Mouse (Mus musculus): ENCODE results near the gene Aknad1. TPM values are rescaled to one million over a fixed set of nuclear protein-coding genes. Genes with fewer than 3 reads are reported as not detected.

Aknad1 gene
- polyA plus RNA-seq, 1 experiment: not detected

DNA sequence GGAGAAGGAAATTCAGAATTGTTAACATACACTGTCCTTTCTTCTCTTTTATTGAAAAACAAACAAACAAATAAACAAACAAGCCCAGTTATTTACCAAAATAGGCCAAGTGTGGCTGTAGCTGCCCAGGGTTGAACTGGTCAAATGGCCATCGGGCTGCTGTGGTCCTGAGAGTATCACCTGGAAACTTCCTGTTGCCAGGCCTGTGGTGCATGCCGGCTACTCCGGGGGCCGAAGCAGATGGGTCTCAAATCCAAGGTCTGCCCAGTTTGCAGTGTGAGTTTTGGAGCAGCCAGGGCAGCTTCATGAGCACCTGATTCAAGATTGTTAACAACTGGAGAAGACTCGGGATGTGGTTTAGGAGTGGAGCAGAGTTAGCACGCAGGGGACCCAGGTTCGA lies 26.0 kb downstream of the Aknad1 start:
- Histone ChIP-seq H3K27me3 (ENCODE audit: control insufficient read depth, insufficient read depth, low read length) (no peaks in the 10 kb centered on the region; the same call in 1 of the 2 replicates), H3K4me1 (ENCODE audit: control insufficient read depth, insufficient read depth, low read length) (no peaks in the 10 kb centered on the region), H3K27ac (ENCODE audit: insufficient read depth, low read length) (no peak overlapping the region), H3K4me3 (replicated peaks; ENCODE audit: insufficient read depth, low read depth, low read length) (no peak overlapping the region)
- 83% methylated on average over 7 of the region's 7 CpGs for WGBS
- TF ChIP-seq POLR2A (IDR thresholded peaks at IDR 0.05; ENCODE audit: borderline replicate concordance, insufficient read depth, low read length): no peak
- no peak for TF ChIP-seq CTCF (IDR thresholded peaks at IDR 0.05; ENCODE audit: borderline replicate concordance, insufficient read depth, low read depth, low read length)
- no peak for DNase-seq

DNA sequence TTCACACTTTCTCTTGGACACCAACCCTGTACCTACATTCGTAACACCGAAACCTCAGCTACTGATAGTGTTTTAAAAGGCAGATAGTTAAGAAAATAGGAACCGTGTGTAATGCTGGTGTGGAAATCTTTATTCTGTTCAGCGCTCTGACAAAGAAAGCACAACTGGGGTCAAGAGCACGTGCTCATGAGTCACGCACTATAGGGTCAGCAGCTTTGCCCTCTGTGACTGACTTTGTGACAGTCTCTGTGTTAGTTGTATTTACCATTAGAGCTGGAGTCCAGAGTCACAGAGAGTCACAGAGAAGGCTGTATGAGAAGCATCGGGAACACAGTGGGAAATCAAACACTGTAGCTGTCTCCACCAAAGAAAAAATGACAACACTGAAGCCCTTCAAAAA lies 27.5 kb downstream of the Aknad1 start:
- Histone ChIP-seq H3K27me3 (ENCODE audit: control insufficient read depth, insufficient read depth, low read length) (no peaks in the 10 kb centered on the region; the same call in 1 of the 2 replicates), H3K27ac (ENCODE audit: insufficient read depth, low read length) (no peak overlapping the region), H3K4me1 (ENCODE audit: control insufficient read depth, insufficient read depth, low read length) (no peaks in the 10 kb centered on the region), H3K4me3 (replicated peaks; ENCODE audit: insufficient read depth, low read depth, low read length) (no peak overlapping the region)
- 83% methylated on average over 7 of the region's 7 CpGs for WGBS
- TF ChIP-seq CTCF (IDR thresholded peaks at IDR 0.05; ENCODE audit: borderline replicate concordance, insufficient read depth, low read depth, low read length) (no peak), POLR2A (IDR thresholded peaks at IDR 0.05; ENCODE audit: borderline replicate concordance, insufficient read depth, low read length) (no peak)
- DNase-seq: no peak

DNA sequence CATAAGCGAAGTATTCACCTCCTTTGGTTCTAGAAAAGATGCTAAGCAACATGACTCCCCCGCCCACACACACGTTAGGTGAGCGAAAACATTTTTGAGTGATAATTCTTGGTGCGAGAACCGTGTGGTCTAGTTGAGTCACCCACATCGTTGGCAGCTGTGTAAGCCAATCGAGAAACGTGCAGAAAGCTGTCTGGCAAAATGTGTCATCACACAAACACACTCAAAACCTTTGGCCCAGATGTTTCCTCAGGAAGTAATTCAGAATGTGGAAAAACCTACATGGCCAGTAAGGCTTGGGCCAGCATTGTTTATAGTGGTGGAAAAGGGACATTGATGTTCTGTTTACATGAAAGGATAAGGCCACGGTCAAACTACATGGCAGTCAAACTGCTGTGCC lies 28.0 kb downstream of the Aknad1 start:
- Histone ChIP-seq H3K27ac (ENCODE audit: insufficient read depth, low read length) (no peak overlapping the region), H3K4me3 (replicated peaks; ENCODE audit: insufficient read depth, low read depth, low read length) (no peak overlapping the region), H3K4me1 (ENCODE audit: control insufficient read depth, insufficient read depth, low read length) (no peaks in the 10 kb centered on the region), H3K27me3 (ENCODE audit: control insufficient read depth, insufficient read depth, low read length) (no peaks in the 10 kb centered on the region; the same call in 1 of the 2 replicates)
- WGBS: 90% methylated on average over 10 of the region's 10 CpGs
- TF ChIP-seq POLR2A (IDR thresholded peaks at IDR 0.05; ENCODE audit: borderline replicate concordance, insufficient read depth, low read length) (no peak), CTCF (IDR thresholded peaks at IDR 0.05; ENCODE audit: borderline replicate concordance, insufficient read depth, low read depth, low read length) (no peak)
- no peak for DNase-seq

DNA sequence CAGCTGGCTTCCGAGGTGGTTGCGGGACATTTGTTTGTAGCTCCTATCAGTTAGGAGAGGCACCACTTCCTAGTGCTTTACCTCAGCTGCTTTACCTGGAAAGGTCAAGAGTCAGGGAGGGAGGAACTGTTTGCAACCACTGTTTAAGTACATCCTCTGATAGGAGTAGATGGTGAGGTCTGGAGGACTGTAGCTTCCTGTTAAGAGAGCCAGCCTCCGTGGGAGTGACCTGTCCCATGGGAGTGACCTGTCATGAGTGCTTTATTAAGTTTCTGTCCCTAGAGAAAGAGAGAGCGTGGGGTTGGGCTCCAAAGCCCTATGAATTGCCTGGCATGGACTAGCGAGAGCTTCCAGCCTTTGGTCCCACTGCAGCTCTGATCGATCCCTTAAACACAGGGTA lies 30.1 kb downstream of the Aknad1 start:
- TF ChIP-seq CTCF (IDR thresholded peaks at IDR 0.05; ENCODE audit: borderline replicate concordance, insufficient read depth, low read depth, low read length): no peak
- TF ChIP-seq POLR2A (IDR thresholded peaks at IDR 0.05; ENCODE audit: borderline replicate concordance, insufficient read depth, low read length): no peak
- Histone ChIP-seq H3K4me1 (ENCODE audit: control insufficient read depth, insufficient read depth, low read length) (no peaks in the 10 kb centered on the region), H3K27me3 (ENCODE audit: control insufficient read depth, insufficient read depth, low read length) (no peaks in the 10 kb centered on the region; the same call in 1 of the 2 replicates), H3K27ac (ENCODE audit: insufficient read depth, low read length) (no peak overlapping the region), H3K4me3 (replicated peaks; ENCODE audit: insufficient read depth, low read depth, low read length) (no peak overlapping the region)
- WGBS: 86% methylated on average over 6 of the region's 6 CpGs
- DNase-seq: no peak

DNA sequence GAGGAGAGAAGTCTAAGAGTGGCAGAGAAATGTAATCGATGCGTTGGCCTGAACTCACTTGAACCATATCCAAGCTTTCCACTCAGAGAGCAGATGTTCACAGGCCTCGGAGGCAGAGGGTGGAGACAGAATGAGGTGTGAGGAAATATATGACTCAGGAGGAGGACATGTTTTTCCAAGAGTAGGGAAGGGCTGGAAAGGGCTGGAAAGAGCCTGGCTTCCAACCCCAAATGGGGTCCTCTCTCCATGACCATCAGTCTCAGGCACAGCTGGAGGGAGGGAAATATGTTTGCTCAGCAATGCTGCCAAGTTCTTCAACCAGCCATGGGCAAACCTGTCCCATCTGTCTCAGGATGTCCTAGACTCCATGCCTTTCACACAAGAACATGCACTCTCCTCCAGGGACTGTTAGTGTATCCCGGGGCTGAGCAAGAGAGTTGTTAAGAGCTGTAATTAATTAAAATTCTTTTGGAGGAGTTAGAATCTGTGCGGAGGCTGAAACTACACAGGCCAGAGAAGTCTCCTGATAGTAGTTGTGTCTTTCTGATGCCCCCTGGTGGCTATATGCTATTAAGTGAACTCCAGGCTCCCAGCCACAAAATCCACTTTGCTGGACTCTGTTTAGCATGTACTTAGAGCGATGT lies 31.4 kb downstream of the Aknad1 start:
- 5% methylated on average over 6 of the region's 6 CpGs for WGBS
- H3K27me3 ChIP-seq (ENCODE audit: control insufficient read depth, insufficient read depth, low read length): no peaks in the 10 kb centered on the region; the same call in 1 of the 2 replicates
- no peak overlapping the region for H3K27ac ChIP-seq (ENCODE audit: insufficient read depth, low read length)
- H3K4me3 ChIP-seq (replicated peaks; ENCODE audit: insufficient read depth, low read depth, low read length): no peak overlapping the region
- peak; percentile 37; the same call in 1 of the 2 replicates for TF ChIP-seq CTCF (IDR thresholded peaks at IDR 0.05; ENCODE audit: borderline replicate concordance, insufficient read depth, low read depth, low read length)
- TF ChIP-seq POLR2A (IDR thresholded peaks at IDR 0.05; ENCODE audit: borderline replicate concordance, insufficient read depth, low read length): no peak
- H3K4me1 ChIP-seq (ENCODE audit: control insufficient read depth, insufficient read depth, low read length): no peaks in the 10 kb centered on the region
- peak; percentile 23 to 50 for DNase-seq

DNA sequence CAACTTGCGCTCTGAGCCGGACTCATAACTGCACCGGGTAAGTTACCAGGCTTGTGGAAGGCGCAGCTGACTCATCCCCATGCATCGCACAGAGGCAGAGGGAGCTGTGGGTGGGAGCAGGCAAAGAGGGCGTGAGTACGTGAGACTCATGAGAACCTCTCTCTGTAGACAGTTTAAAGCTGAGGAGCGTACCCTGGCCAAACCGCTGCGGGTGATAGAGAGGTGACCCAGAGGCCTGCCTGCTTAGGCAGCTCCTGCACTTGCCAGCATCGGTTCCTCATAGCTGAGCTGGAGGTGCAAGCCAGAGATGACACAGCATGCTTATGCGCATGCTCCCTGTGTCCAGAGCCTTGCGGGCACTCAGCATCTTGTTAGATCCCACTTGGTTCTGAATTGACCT lies 32.8 kb downstream of the Aknad1 start:
- no peak overlapping the region for H3K27ac ChIP-seq (ENCODE audit: insufficient read depth, low read length)
- no peak overlapping the region for H3K4me3 ChIP-seq (replicated peaks; ENCODE audit: insufficient read depth, low read depth, low read length)
- TF ChIP-seq POLR2A (IDR thresholded peaks at IDR 0.05; ENCODE audit: borderline replicate concordance, insufficient read depth, low read length) (no peak), CTCF (IDR thresholded peaks at IDR 0.05; ENCODE audit: borderline replicate concordance, insufficient read depth, low read depth, low read length) (no peak)
- WGBS: 92% methylated on average over 13 of the region's 13 CpGs
- H3K27me3 ChIP-seq (ENCODE audit: control insufficient read depth, insufficient read depth, low read length): no peaks in the 10 kb centered on the region
- DNase-seq: no peak
- no peaks in the 10 kb centered on the region for H3K4me1 ChIP-seq (ENCODE audit: control insufficient read depth, insufficient read depth, low read length)

DNA sequence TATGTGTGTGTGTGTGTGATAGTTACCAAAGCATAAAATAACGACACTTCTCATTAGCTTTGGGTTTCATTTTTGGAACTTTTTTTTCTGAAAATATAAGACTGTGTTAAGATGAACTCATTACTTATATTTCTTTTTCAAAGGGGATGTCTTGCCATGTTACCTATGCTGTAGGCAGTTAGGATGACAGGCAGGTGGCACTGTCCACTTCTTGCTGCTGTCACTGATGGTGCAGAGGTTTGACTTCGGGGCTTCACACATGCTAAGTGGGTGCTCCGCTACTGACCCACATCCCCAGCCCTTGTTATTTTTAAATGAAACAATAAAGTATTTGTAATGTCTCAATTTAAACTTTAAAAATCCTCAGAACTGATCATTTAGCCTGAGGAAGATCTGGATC lies 33.4 kb downstream of the Aknad1 start:
- Histone ChIP-seq H3K27me3 (ENCODE audit: control insufficient read depth, insufficient read depth, low read length) (no peaks in the 10 kb centered on the region), H3K27ac (ENCODE audit: insufficient read depth, low read length) (no peak overlapping the region), H3K4me3 (replicated peaks; ENCODE audit: insufficient read depth, low read depth, low read length) (no peak overlapping the region), H3K4me1 (ENCODE audit: control insufficient read depth, insufficient read depth, low read length) (no peaks in the 10 kb centered on the region)
- WGBS: 87% methylated on average over 3 of the region's 3 CpGs
- no peak for TF ChIP-seq CTCF (IDR thresholded peaks at IDR 0.05; ENCODE audit: borderline replicate concordance, insufficient read depth, low read depth, low read length)
- TF ChIP-seq POLR2A (IDR thresholded peaks at IDR 0.05; ENCODE audit: borderline replicate concordance, insufficient read depth, low read length): no peak
- DNase-seq: no peak

DNA sequence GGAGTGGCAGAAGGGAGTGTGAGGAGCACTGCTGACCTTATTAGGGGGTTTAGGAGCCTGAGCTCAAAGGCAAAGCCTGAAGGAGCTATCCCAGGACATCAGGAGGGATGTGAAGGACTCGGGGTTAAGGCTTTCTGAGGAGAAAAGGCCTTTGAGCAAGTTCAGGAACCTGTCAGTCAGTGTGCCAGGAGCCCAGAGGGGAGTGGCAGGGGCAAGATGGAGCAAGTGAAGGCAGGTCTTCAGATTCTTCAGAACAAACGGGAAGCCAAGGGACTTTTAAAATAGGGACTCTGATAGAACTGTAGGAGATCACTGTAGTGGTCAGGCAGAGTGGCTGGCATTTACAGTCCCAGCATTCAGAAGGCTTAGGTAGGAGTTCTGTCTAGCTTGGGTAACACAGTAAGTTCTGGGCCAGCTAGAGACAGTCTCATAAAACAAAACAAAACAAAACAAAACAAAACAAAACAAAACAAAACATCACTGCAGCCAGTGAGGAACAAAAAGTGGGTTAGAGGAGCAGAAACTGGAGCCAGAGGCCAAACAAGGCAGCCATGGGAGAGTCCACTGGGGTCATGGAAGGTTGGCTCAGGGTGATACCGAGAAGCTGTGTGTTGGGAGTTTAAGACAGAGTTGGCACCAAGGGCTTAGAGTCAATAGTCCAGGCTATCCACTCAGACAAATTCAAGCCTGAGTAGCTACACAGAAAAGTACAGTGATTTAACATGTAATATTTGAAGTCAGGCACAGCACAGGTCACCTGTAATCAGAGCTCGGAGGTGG lies 39.5 kb downstream of the Aknad1 start:
- WGBS: 71% methylated on average over 4 of the region's 4 CpGs
- Histone ChIP-seq H3K4me1 (ENCODE audit: control insufficient read depth, insufficient read depth, low read length) (no peaks in the 10 kb centered on the region), H3K27ac (ENCODE audit: insufficient read depth, low read length) (no peak overlapping the region), H3K4me3 (replicated peaks; ENCODE audit: insufficient read depth, low read depth, low read length) (no peak overlapping the region), H3K27me3 (ENCODE audit: control insufficient read depth, insufficient read depth, low read length) (no peaks in the 10 kb centered on the region)
- TF ChIP-seq CTCF (IDR thresholded peaks at IDR 0.05; ENCODE audit: borderline replicate concordance, insufficient read depth, low read depth, low read length) (no peak), POLR2A (IDR thresholded peaks at IDR 0.05; ENCODE audit: borderline replicate concordance, insufficient read depth, low read length) (no peak)
- DNase-seq: no peak
